Mouse (Mus musculus) central nervous system, embryonic 11.5 days (tissue): ENCODE results near the gene Zfp141. TPM values are rescaled to one million over a fixed set of nuclear protein-coding genes. Genes with fewer than 3 reads are reported as not detected.

Experiments
- polyA plus RNA-seq: library from polyadenylated mRNA; depleted of rRNA; stranded (reverse); fragments of >200 nt; gene quantifications from 2 replicates; pipeline ENCODE4 v1.2.3, GENCODE M21; 2012; rRNA removed

Zfp141 gene
- 11.6 and 17.2 TPM in 2 replicates for polyA plus RNA-seq

GRCm38 (mm10) chr7:42505588-42505987 lies at the start of gene Zfp141:
TSS of gene Zfp141 (minus strand) at chr7:42505740.

GRCm38 (mm10) chr7:42447850-42448249 lies 57.7 kb downstream of the Zfp141 start, which contains the start of gene 4933421I07Rik:
TSS of gene 4933421I07Rik (minus strand) at chr7:42448120.

Other genes starting within 250 kb of the Zfp141 start
- gene Vmn2r61, start 245.7 kb downstream of the Zfp141 start, polyA plus RNA-seq, result not detected in 2 replicates
- not detected in 2 replicates for gene 4933421I07Rik, start 57.6 kb downstream of the Zfp141 start, polyA plus RNA-seq
- not detected in 2 replicates for gene Gm21028, start 72.8 kb upstream of the Zfp141 start, polyA plus RNA-seq
- gene Zfp977, start 86.8 kb upstream of the Zfp141 start, polyA plus RNA-seq, result 0.50 and 1.2 TPM in 2 replicates
- gene Zfp976, start 136.8 kb upstream of the Zfp141 start, polyA plus RNA-seq, result 1.9 and 3.3 TPM in 2 replicates
- 2.3 and 5.7 TPM in 2 replicates for gene Zfp975, start 187.0 kb upstream of the Zfp141 start, polyA plus RNA-seq
- gene Gm17067, start 221.3 kb upstream of the Zfp141 start, polyA plus RNA-seq, result not detected in 2 replicates